Mouse (Mus musculus): ENCODE measurements around the gene Cnga1.
A peak's percentile ranks its signal among the peaks of the same experiment; 100 is the strongest.

Cnga1 gene

DNA sequence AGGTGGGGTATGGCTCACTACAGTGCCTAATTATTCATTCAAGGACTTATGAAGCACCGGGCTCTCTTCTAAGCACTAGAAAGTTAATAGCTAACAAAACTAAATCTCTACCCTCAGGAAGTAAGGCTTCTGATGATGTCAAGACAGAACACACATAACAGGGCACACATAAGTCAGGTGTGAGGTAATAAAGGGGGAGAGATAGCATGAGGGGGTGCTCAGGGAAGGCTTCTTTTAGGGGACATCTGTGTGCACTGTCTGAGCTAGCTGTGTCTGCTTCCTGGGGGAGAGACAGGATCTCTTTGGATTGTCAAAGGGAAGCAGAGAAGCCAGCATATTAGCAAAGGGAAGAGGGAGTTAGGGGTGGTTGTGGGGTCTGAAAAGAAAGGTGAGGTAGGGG lies at the start of gene Cnga1:
Gene Cnga1, minus strand, starts transcription at position 101 of the 400 bp plus-strand sequence.
- DNase-seq (ENCODE audit: low spot score in 2 of 2): no peak

DNA sequence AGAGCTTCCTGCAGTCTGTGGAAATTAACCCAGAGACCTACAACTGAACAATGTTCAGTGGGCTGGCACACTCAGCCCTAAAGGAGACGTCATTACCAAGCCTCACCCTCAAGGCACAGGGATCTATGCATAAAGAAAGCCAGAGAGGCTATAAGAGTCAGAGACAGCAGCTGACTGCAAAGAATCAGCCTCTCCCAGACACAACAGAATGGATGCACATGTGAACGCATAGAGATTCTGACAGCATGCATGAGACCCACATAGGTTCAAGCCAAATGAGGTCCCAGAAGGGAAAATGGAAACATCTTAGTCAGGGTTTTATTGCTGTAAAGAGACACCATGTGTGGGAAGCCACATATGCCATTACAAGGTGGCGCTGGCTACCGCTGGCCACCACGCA lies 46.4 kb upstream of the Cnga1 start:
- no peak for DNase-seq (ENCODE audit: low spot score in 2 of 2)

DNA sequence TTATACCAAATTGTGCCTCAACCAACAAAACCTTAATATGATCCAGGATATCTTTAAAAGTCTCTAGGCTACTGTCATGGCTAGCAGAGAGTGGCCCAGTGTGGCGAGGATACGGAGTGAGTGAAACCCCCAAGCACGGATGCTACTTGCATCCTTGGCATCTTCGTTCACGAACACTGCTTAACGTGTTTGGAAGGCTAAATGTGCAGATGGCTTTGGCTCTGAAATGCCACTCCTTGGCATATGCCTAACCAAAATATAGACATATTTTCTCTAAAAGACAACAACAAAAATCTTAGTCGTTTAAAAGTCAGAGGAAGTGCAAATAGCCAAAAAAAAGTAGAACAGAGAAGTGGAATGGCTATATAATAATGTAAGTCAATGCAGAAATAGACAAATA lies 45.5 kb upstream of the Cnga1 start:
- DNase-seq (ENCODE audit: low spot score in 2 of 2): no peak

DNA sequence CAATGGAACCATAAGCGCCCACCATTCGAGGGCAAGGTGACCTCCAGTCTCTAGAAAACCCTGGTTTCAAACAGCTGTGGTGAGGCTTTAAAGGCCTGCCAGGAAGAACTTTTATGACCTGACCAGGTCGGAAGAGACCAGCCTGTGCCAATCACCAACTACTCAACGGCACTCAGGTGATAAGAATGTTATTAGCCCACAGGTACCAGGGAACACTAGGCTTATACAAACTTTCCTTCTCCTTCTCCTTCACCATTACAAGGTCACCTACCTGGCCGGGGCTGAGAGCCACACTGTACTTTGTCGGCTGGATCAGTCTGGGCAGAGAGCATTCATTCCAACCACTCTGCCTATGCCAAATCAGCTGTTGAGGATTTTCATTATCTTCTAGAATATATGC lies 37.4 kb upstream of the Cnga1 start:
- no peak for DNase-seq (ENCODE audit: low spot score in 2 of 2)

DNA sequence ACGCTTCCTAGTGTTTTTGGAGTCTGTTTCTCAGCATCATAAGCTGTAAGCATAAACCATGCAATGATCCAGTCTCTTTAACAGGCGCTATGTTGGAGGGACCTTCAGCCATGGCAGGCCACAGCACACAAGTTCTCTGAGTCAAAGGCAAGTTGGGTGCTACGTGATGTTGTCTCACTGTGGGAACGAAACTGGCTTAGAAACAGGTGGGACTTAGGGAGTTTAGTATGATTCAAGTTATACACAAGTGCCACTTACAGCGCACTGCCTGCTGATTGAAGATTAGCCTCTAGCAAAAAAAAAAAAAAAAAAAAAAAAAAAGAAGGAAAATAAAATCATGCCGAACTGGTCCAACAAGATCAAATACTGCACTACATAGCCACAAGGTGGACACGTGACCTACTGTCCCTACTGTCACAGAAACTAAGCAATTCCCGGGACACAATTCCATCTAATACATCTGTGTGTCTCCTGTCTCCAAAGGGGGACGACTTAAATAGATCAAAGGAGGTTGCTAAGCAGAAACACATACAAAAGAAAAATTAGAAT lies 31.0 kb upstream of the Cnga1 start:
- peak in 1 of 2 experiments; percentile 25 for DNase-seq (ENCODE audit: low spot score in 2 of 2)

DNA sequence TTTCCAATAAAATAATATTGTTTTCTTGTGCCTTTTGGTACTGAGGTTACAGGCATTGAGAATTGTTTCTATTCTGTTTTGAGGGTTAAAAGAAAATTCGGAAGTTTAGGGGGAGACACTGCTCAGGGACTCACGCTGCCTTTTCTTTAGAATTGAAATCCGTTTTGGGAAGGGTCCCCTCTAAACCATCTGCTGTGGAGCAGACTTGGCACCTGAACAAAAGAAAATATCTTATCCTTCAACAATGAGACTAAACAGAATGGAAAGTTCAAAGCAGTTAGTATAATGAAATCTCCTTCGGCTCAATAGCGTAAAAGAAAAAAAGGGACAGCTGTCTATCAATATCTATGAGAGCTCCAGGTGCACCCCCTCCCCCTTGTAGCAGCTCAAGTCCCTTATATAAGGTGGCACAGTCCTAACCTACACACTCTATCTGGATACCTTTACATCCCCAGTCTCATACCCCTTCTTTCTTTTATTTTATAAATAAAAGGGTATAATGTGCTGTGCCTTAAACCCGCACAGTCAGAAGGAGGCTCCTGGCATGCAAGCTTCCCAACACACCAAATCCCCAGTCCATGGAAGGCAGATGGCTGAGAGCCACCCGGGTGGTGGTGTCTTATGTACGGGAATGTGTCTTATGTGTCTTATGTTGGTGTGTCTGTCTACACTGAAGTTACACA lies 27.1 kb upstream of the Cnga1 start:
- DNase-seq (ENCODE audit: low spot score in 2 of 2): no peak

DNA sequence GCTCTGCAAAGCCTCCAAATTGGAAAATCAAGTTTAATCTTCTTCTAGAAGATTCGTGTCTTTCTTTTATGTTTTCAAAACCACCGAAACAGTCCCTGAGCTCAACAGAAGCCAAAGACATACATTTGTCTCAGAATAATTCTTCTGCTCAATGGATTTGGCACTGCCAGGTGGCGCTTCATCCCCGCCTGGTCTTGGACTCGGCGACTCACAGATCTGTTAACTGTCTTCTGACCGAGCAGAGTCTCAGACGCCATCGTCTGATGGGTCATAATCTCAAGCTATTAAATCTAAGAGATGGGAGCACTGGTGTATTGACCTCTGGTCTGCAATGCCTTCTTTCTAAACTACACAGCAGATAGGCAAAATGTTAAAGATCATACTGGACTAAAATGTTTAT lies 24.3 kb upstream of the Cnga1 start:
- DNase-seq (ENCODE audit: low spot score in 2 of 2): no peak

DNA sequence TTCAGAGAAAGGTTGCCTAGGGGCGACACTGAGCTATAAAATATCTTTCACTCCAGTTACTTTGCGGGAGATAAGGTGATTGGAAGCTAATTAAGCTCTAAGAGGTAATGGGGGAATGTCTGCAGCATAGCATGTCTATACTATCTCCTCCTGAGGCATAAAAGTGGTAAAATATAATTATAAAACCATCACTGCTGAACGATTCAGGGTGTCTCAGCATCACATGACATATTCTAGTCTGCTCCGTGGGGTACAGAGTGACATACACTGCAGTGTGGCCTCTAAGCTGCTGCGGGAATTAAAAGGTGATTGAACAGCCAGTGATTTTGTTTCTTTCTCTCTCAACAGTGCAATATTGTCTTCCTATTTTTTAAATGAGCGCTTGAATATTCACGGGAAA lies 22.4 kb upstream of the Cnga1 start:
- no peak for DNase-seq (ENCODE audit: low spot score in 2 of 2)

DNA sequence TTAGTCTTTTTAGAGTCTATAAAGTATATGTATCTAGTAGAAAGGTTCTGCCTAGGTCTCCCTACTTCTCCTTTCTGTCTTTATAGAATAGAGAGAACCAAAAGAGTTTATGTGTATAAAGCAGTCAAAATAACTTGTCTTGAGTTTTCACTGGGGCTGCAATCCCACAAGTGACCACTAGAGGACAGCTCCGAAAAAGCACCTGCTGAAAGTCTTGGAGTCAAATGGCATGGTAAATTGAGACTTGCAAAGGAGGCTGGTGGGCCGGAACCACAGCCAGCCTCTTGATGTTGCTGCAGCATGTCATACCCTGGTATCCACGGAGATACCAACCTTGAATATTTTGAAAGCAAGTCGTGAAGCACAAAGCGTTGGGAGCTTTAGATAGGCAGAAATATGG lies 21.2 kb upstream of the Cnga1 start:
- peak in 1 of 2 experiments; percentile 43 for DNase-seq (ENCODE audit: low spot score in 2 of 2)

DNA sequence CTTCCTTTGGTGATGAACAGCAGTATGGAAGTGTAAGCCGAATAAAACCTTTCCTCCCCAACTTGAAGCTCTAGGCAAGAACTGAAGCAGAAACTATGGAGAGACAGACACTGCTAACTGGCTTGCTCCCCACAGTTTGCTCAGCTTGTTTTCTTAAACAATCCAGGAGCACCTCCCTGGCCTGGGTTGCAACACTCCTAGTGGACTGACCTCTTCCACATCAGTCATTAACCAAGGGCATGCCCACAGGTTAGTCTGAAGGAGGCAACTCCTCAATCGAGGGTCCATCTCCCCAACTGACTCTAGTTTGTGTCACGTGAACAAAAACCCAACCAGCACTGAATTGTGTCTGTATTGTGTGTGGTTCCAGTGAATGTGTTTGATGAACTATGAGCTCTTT lies 20.8 kb upstream of the Cnga1 start:
- no peak for DNase-seq (ENCODE audit: low spot score in 2 of 2)

DNA sequence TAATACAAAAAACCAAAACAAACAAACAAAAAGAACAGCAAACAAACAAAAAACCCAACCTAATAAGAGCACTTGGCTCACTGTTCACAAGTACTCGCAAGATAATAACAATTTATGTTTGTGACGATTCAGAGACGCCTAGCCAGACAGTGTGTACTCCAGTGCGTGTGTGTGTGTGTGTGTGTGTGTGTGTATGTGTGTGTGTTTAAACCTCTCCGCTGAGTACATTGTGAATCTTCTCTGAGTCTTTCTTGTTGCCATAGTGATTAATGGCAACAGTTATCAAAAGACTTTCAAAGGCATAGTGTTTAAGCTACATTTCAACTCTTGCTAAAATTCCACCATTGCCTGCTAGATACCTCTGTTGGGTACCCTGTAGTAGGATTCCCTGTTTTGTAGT lies 20.1 kb upstream of the Cnga1 start:
- DNase-seq (ENCODE audit: low spot score in 2 of 2): no peak

DNA sequence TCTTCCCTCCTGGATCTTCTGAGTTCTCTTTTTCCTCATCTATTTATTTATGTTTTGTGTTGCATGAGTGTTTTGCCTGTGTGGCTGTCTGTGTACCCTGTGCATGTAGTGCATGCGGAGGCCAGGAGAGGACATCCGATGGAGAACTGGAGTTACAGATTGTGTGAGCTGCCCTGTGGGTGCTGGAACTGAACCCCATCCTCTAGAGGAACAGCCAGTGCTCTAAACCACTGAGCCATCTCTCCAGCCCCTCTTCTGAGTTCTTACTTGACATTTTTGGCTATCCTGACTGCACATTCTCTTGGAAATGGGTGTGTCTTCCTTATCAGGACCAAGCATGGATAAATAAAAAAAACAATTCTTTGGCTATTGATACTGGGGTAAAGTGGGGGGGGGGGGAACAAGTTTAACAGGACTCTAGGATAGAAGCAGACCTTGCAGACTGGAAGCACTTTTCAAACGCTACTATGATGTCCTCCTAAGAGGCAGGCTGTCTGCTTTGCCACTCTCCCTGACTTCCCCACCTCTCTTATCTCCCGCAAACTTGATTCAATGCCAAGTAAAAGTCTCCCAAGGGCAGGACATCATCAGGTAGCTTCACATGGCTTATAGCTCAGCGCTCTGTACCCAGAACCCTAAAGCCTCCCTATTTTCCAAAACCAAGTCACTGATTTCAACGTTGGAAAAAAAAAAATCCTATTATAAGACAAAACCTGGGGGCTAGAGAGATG lies 17.1 kb upstream of the Cnga1 start:
- DNase-seq (ENCODE audit: low spot score in 2 of 2): no peak

DNA sequence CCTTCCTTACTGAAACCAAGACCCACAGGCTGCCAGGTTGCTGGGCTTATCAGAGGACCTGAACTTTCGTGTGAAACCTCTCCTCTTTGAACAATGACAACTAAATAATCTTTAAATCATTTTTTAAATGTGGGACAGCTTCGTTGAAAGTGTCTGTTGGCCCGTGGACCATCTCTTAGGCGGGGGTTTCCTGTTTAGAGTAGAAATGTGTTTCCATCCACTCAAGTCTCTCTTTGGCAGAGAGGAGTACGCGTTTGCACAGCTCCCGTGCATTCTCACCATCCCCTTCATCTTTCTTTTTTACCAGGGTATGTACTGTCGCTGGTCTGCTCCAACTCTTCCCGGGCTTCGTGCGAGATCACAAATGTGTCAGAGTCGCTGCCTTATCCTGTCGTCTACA lies 14.3 kb upstream of the Cnga1 start:
- no peak for DNase-seq (ENCODE audit: low spot score in 2 of 2)

DNA sequence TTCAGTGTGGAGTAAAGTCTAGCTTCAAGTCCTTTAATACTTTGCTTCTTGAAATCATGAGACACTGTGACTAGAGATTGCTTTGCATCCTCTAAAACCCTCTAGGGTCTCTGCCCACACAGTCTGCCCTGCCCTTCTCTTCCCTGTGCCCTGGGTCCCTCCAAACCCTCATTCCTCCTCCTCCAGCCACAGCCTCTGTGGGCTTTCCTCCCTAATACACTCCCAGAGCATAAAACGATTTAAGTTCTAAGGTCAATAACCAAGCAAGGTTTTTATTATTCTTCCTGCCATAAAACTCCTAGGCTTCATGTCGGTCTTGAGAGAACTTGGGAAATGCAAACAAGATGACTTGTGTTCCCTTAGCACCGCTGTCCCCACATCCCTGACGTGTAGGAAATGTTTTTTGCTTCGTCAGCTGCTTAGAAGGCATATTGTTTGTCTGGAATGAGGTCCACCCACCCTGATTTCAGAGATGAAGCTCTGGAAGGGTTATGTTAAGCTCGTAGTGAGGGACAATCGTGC lies 12.3 kb upstream of the Cnga1 start:
- DNase-seq (ENCODE audit: low spot score in 2 of 2): no peak

DNA sequence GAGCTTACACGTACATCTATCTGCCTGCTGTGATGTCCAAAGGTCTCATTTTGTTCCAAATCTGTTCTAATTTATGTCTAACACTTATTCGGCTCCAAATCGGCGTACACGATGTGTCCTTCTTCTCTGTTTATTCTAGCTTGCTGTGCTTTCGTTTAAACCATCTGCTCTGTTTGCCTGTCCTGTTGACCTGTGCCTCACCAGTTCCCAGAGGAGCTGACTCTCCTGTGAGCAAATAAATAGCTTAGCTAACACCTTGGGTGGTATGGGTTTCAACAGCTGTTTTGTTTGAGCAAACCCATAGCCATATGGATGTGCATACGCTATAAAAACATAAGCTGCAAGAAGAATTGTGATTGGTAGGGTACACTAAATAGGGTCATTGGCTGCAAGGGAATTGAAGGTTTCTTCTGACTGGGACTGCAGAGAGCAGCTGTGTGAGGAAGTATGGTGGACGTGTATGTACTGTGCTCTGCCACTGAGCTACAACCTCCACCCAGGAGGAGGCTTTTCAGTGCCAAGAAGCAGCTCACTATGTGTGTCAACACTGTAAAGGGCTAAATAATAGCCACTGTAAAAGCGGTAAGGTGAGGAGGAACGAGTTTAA lies 9.1 kb upstream of the Cnga1 start:
- no peak for DNase-seq (ENCODE audit: low spot score in 2 of 2)

DNA sequence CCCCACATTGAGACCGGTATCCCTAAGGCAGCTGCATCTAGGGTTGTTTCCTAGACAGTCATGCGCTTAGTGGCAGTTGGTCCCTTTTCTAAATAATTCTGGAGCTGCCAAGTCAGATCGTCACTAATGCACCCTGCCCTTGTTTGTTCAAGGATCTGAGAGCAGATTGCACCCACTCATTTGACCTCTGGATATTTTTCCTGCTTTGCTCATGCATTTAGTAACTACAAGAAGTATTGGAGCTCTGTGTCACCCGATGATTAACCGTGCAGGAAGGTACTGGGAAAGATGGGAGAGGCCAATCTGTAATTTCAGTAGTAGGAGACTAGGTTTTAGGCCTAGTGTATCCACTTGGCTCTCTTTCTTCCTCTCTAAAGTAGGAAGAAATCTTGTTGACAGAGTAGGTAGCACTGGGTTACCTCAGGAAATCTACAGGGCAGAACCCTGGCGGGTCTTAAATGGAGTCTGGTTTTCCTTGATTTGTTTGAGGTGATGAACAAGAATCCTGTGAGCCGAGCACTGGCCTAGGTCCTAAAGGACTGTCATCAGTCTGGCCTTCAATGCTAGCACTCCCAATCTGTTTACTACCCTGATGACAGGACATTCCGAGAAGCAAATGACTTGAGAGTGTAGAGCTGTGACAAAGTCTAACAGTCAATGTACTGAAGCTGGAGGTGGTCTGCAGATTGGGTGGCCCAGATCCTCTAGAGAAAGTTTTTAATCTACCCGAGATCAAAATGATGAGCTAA lies 5.1 kb upstream of the Cnga1 start:
- peak in 1 of 2 experiments; percentile 32 for DNase-seq (ENCODE audit: low spot score in 2 of 2)

DNA sequence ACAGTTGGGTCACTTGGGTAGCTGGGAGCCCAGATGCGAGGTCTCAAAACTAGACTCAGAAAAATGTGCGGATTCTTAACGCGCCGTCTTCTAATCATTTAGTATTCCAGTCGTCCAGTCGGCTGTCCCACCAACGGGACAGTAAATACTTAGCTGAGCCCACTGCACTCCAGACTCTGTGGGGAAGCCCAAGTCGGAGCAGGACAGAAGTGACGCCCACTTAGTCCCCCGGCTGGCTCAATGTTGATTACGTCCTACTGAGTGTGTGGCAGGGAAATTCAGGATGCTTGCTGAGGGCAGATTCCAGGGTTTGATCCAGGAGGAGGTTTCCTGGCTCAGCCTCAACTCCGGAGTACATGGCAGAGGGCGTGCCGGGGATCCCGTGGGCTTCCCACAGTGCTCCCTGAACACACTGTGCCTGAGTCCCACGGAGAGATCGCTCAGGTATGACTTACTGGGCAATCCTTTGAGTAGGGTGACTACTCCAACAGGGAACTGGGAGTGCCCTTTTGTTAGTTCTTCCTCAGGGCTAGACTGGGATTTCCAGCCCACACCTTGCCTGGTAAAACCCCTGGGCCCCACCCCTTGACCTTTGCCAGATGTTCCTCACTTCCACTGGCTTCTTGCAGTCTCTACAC lies 4.0 kb upstream of the Cnga1 start:
- peak in 1 of 2 experiments; percentile 17 for DNase-seq (ENCODE audit: low spot score in 2 of 2)

DNA sequence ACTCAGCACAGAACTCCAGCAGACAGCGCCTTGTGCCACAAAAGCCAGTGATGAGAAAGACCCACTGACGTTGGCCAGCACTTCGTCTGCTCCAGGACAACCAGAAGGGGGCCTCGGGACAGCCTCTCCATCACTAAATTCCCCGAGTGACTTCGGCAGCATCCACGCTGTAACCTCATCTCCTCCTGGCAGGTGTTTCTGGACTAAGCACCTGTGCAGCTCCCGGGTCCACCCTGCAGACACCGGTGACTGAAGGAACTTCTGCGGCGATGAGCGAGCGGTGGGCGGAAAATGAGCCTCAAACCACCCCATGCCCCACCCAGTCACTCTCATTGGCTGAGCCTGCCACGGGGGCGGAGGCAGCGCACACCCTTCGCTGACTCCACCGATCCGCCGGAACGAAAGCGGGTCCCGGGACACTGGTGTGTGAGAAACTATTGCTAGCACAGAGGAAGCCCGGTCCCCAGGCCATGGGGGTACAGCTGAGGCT lies 3.4 kb upstream of the Cnga1 start, which contains the start of gene Nipal1:
Gene Nipal1, plus strand, starts transcription at position 378 of the 490 bp plus-strand sequence.
- peak; percentile 54 to 55 for DNase-seq (ENCODE audit: low spot score in 2 of 2)

DNA sequence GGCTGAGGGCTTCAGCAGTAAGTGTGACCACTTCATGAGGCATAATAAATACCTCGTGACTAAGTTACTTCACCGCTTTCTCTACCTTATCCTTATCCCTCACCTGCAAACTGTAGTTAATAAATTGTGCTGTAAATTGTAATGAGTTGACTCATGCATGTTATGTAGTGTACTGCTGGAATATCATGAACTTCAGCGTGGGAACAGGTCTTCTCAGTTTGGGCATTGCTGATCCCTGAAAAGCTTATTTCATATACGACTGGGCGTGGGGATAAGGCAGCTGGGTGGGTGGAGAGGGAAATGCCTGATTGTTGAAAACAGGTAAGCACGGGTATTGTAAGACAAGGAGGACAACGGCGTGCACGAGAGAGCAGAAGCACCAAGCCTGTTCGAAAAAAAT lies 2.9 kb upstream of the Cnga1 start:
- DNase-seq (ENCODE audit: low spot score in 2 of 2): no peak

DNA sequence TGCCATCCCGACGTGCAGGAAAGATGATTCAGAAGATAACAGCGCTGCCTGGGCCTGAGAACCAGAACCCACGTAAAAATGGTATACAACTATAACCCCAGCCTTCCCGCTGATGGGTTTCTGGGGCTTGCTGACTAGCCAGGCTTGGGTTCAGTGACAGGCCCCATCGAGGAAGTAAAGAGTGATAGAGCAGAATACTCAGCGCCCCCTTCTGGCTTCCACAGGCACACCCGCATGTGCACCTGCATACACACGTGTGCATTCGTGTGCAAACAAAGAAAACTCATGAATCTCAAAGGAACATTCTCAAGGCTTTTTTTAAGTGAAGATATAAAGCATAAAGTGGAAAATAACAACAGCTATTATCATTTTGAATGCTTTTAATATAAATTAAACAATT lies 2.1 kb upstream of the Cnga1 start:
- DNase-seq (ENCODE audit: low spot score in 2 of 2): no peak

DNA sequence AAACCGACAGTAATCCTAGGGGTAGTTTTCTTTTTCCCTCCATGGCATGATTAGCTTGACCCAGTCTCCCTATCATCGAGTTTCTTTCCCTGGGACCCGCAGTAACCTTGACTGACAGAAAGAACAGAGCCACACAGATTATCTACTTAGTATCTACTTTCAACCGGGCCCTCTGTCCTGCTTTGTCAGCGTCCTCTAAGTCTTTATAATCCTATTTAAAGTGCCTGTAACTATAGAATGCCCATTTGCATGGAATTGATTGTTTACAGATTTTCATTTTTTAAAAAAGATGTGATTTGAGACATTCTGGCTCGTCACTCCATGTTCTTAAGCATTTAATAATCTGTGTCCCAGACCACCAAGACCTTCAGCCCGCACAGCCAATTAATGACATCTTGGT lies 420 bp downstream of the Cnga1 start:
- DNase-seq (ENCODE audit: low spot score in 2 of 2): no peak

All from urinary bladder, adult 18-20 months (tissue).